Mouse (Mus musculus): ENCODE measurements around the gene 9130213A22Rik. TPM values are rescaled to one million over a fixed set of nuclear protein-coding genes. Genes with fewer than 3 reads are reported as not detected.

Gene 9130213A22Rik
- polyA plus RNA-seq, 1 experiment from 2014 or later: 0.13 TPM

GRCm38 (mm10) chr11:69087597-69087996, 34.8 kb downstream of the 9130213A22Rik start:
- Histone ChIP-seq H3K9ac (0 out of 2 replicates have a peak overlapping the region, but pooled peaks have one; percentile 24), H3K27me3 (no peaks in the 10 kb centered on the region), H3K4me1 (replicated peaks) (peaks cover 45% of the 10 kb centered on the region), H3K4me3 (no peak overlapping the region), H3K27ac (peak overlapping the region; percentile 98), H3K4me2 (peak overlapping the region; percentile 96), H3K9me3 (no peaks in the 10 kb centered on the region), H3K36me3 (peaks cover 24% of the 10 kb centered on the region)
- no peak for ATAC-seq (ENCODE audit: low FRiP score)
- WGBS: 60% methylated on average over 2 of the region's 2 CpGs

GRCm38 (mm10) chr11:69087082-69087481, 35.3 kb downstream of the 9130213A22Rik start:
- Histone ChIP-seq H3K4me1 (replicated peaks) (peaks cover 43% of the 10 kb centered on the region), H3K27ac (peak overlapping the region; percentile 98), H3K27me3 (no peaks in the 10 kb centered on the region), H3K9ac (peak overlapping the region; percentile 24; the same call in 1 of the 2 replicates), H3K4me2 (no peak overlapping the region), H3K4me3 (no peak overlapping the region), H3K9me3 (no peaks in the 10 kb centered on the region), H3K36me3 (peaks cover 21% of the 10 kb centered on the region)
- ATAC-seq (ENCODE audit: low FRiP score): no peak
- WGBS: 36% methylated on average over 4 of the region's 4 CpGs

- no peak for ATAC-seq (ENCODE audit: low FRiP score)
- no peak overlapping the region; the same call in 1 of the 2 replicates for H3K9ac ChIP-seq
- H3K27me3 ChIP-seq: no peaks in the 10 kb centered on the region
- H3K4me3 ChIP-seq: no peak overlapping the region
- H3K4me2 ChIP-seq: no peak overlapping the region
- peaks cover 36% of the 10 kb centered on the region for H3K4me1 ChIP-seq (replicated peaks)
- 74% methylated on average over 6 of the region's 6 CpGs for WGBS
- H3K9me3 ChIP-seq: no peaks in the 10 kb centered on the region
- peaks cover 16% of the 10 kb centered on the region for H3K36me3 ChIP-seq
- peak overlapping the region; percentile 42; the same call in 1 of the 2 replicates for H3K27ac ChIP-seq
Observed at GRCm38 (mm10) chr11:69086390-69086789, 36.0 kb downstream of the 9130213A22Rik start.

GRCm38 (mm10) chr11:69085608-69086007, 36.8 kb downstream of the 9130213A22Rik start:
- ATAC-seq (ENCODE audit: low FRiP score): no peak
- H3K4me1 ChIP-seq (replicated peaks): peaks cover 29% of the 10 kb centered on the region
- no peaks in the 10 kb centered on the region for H3K27me3 ChIP-seq
- H3K27ac ChIP-seq: no peak overlapping the region
- no peak overlapping the region for H3K4me3 ChIP-seq
- peaks cover 9% of the 10 kb centered on the region for H3K36me3 ChIP-seq
- H3K4me2 ChIP-seq: no peak overlapping the region
- no peaks in the 10 kb centered on the region for H3K9me3 ChIP-seq
- H3K9ac ChIP-seq: no peak overlapping the region
- 66% methylated on average over 6 of the region's 6 CpGs for WGBS

GRCm38 (mm10) chr11:69081613-69082012, 40.8 kb downstream of the 9130213A22Rik start:
- 87% methylated on average over 7 of the region's 7 CpGs for WGBS
- ATAC-seq (ENCODE audit: low FRiP score): no peak
- no peaks in the 10 kb centered on the region for H3K9me3 ChIP-seq
- H3K27ac ChIP-seq: no peak overlapping the region
- H3K27me3 ChIP-seq: no peaks in the 10 kb centered on the region
- no peak overlapping the region for H3K4me2 ChIP-seq
- H3K36me3 ChIP-seq: no peaks in the 10 kb centered on the region
- no peak overlapping the region for H3K9ac ChIP-seq
- peaks cover under 1% of the 10 kb centered on the region; the same call in 1 of the 2 replicates for H3K4me1 ChIP-seq (replicated peaks)
- H3K4me3 ChIP-seq: no peak overlapping the region

- Histone ChIP-seq H3K27me3 (no peaks in the 10 kb centered on the region), H3K9ac (no peak overlapping the region), H3K4me1 (replicated peaks) (peaks cover 4% of the 10 kb centered on the region; the same call in 1 of the 2 replicates), H3K27ac (no peak overlapping the region), H3K4me2 (no peak overlapping the region), H3K9me3 (no peaks in the 10 kb centered on the region), H3K4me3 (no peak overlapping the region), H3K36me3 (no peaks in the 10 kb centered on the region)
- ATAC-seq (ENCODE audit: low FRiP score): no peak
- 91% methylated on average over 8 of the region's 8 CpGs for WGBS
Observed at GRCm38 (mm10) chr11:69080855-69081222, 41.5 kb downstream of the 9130213A22Rik start.

- Histone ChIP-seq H3K9ac (no peak overlapping the region), H3K4me2 (no peak overlapping the region), H3K27me3 (no peaks in the 10 kb centered on the region), H3K4me1 (replicated peaks) (peaks cover 4% of the 10 kb centered on the region; the same call in 1 of the 2 replicates), H3K9me3 (no peaks in the 10 kb centered on the region), H3K4me3 (no peak overlapping the region), H3K36me3 (no peaks in the 10 kb centered on the region), H3K27ac (no peak overlapping the region)
- no peak for ATAC-seq (ENCODE audit: low FRiP score)
- WGBS: 83% methylated on average over 15 of the region's 15 CpGs
Observed at GRCm38 (mm10) chr11:69080102-69080854, 42.1 kb downstream of the 9130213A22Rik start.

GRCm38 (mm10) chr11:69078805-69079438, 43.5 kb downstream of the 9130213A22Rik start:
- H3K4me1 ChIP-seq (replicated peaks): peaks cover 12% of the 10 kb centered on the region; the same call in 1 of the 2 replicates
- no peak for ATAC-seq (ENCODE audit: low FRiP score)
- no peak overlapping the region for H3K4me2 ChIP-seq
- 75% methylated on average over 5 of the region's 5 CpGs for WGBS
- H3K9me3 ChIP-seq: no peaks in the 10 kb centered on the region
- H3K27ac ChIP-seq: no peak overlapping the region
- no peaks in the 10 kb centered on the region for H3K36me3 ChIP-seq
- H3K4me3 ChIP-seq: no peak overlapping the region
- no peaks in the 10 kb centered on the region for H3K27me3 ChIP-seq
- H3K9ac ChIP-seq: no peak overlapping the region

GRCm38 (mm10) chr11:69078041-69078440, 44.3 kb downstream of the 9130213A22Rik start:
- Histone ChIP-seq H3K36me3 (no peaks in the 10 kb centered on the region), H3K4me2 (no peak overlapping the region), H3K4me3 (no peak overlapping the region), H3K9ac (no peak overlapping the region), H3K4me1 (replicated peaks) (peaks cover 12% of the 10 kb centered on the region; the same call in 1 of the 2 replicates), H3K27me3 (no peaks in the 10 kb centered on the region), H3K27ac (no peak overlapping the region), H3K9me3 (no peaks in the 10 kb centered on the region)
- no peak for ATAC-seq (ENCODE audit: low FRiP score)
- WGBS: 85% methylated on average over 6 of the region's 6 CpGs

GRCm38 (mm10) chr11:69077316-69077715, 45.1 kb downstream of the 9130213A22Rik start:
- no peak for ATAC-seq (ENCODE audit: low FRiP score)

GRCm38 (mm10) chr11:69076572-69076971, 45.8 kb downstream of the 9130213A22Rik start:
- Histone ChIP-seq H3K9ac (no peak overlapping the region), H3K4me2 (no peak overlapping the region), H3K9me3 (no peaks in the 10 kb centered on the region), H3K4me3 (no peak overlapping the region), H3K4me1 (replicated peaks) (peaks cover 23% of the 10 kb centered on the region), H3K27me3 (no peaks in the 10 kb centered on the region), H3K27ac (no peak overlapping the region), H3K36me3 (no peaks in the 10 kb centered on the region)
- WGBS: 60% methylated on average over 5 of the region's 5 CpGs
- ATAC-seq (ENCODE audit: low FRiP score): no peak

More at GRCm38 (mm10) chr11:69077316-69077715, 45.1 kb downstream of the 9130213A22Rik start:
- no peaks in the 10 kb centered on the region for H3K27me3 ChIP-seq
- no peaks in the 10 kb centered on the region for H3K9me3 ChIP-seq
- 85% methylated on average over 9 of the region's 9 CpGs for WGBS
- H3K9ac ChIP-seq: no peak overlapping the region
- no peak overlapping the region for H3K4me3 ChIP-seq
- H3K36me3 ChIP-seq: no peaks in the 10 kb centered on the region
- H3K27ac ChIP-seq: no peak overlapping the region
- H3K4me1 ChIP-seq (replicated peaks): peaks cover 15% of the 10 kb centered on the region
- no peak overlapping the region for H3K4me2 ChIP-seq

- Histone ChIP-seq H3K4me1 (replicated peaks) (peaks cover 29% of the 10 kb centered on the region), H3K36me3 (no peaks in the 10 kb centered on the region), H3K4me3 (no peak overlapping the region), H3K9me3 (no peaks in the 10 kb centered on the region), H3K27me3 (no peaks in the 10 kb centered on the region), H3K9ac (no peak overlapping the region), H3K27ac (no peak overlapping the region), H3K4me2 (no peak overlapping the region)
- WGBS: 44% methylated on average over 9 of the region's 9 CpGs
- ATAC-seq (ENCODE audit: low FRiP score): no peak
Observed at GRCm38 (mm10) chr11:69075764-69076479, 46.5 kb downstream of the 9130213A22Rik start.

Data from hindbrain, embryonic 13.5 days (tissue).